Mouse (Mus musculus) embryonic facial prominence, embryonic 15.5 days (tissue): Measurements from ENCODE around the gene Fermt3. TPM values are rescaled to one million over a fixed set of nuclear protein-coding genes. Genes with fewer than 3 reads are reported as not detected.
A peak's percentile ranks its signal among the peaks of the same experiment; 100 is the strongest.
"Not testable (repeated sequence)": the region's sequence is repeated elsewhere in the genome, so short reads cannot be mapped to it uniquely, and the experiment has no call there.

Experiments
- ATAC-seq: fragments of 200-750 bp; cut with Nextera tagmentation; 2 replicates; pipeline ENCODE4 v1.8.0; 2017; ENCODE audit warnings: low read depth, moderate TSS enrichment; ENCODE audit not compliant: insufficient number of reproducible peaks, low FRiP score, low TSS enrichment
- H3K27ac ChIP-seq: fragments of 300-500 bp; sonication (generic); replicated peaks from 2 replicates; pipeline ENCODE4 v1.5.1; 2015; ENCODE audit warnings: mild to moderate bottlenecking, inconsistent platforms
- H3K27me3 ChIP-seq: fragments of 300-500 bp; sonication (generic); 2 replicates; pipeline ENCODE4 v1.6.1; 2015; ENCODE audit warnings: inconsistent platforms
- H3K36me3 ChIP-seq: fragments of 300-500 bp; sonication (generic); 2 replicates; pipeline ENCODE4 v1.6.1; 2015; ENCODE audit warnings: mild to moderate bottlenecking, inconsistent platforms
- H3K4me1 ChIP-seq: fragments of 300-500 bp; sonication (generic); 2 replicates; pipeline ENCODE4 v1.6.1; 2015; ENCODE audit warnings: inconsistent platforms
- H3K4me2 ChIP-seq: fragments of 300-500 bp; sonication (generic); replicated peaks from 2 replicates; pipeline ENCODE4 v1.6.1; 2015; ENCODE audit warnings: mild to moderate bottlenecking, inconsistent platforms
- H3K4me3 ChIP-seq: fragments of 300-500 bp; sonication (generic); replicated peaks from 2 replicates; pipeline ENCODE4 v1.5.1; 2015; ENCODE audit warnings: mild to moderate bottlenecking, inconsistent platforms
- H3K9ac ChIP-seq: fragments of 300-500 bp; sonication (generic); 2 replicates; pipeline ENCODE4 v1.6.1; 2015; ENCODE audit warnings: inconsistent platforms
- H3K9me3 ChIP-seq: fragments of 300-500 bp; sonication (generic); replicated peaks from 2 replicates; pipeline ENCODE4 v1.6.1; 2016; ENCODE audit warnings: inconsistent platforms
- WGBS: fragments of 180-500 bp; shearing (Covaris S2); methylation state at CpG from one replicate; pipeline ENCODE4 v1.1.7; 2015; 5-methylcytosine and 5-hydroxymethylcytosine counted together
- polyA plus RNA-seq: library from polyadenylated mRNA; unstranded; fragments of >200 nt; fragmentation: Nextera tagmentation; extraction: Ambion mirVana; gene quantifications from 2 replicates; pipeline ENCODE4 v1.2.1, GENCODE M21; 2015

The Fermt3 gene
- polyA plus RNA-seq, 1 experiment from 2014 or later = 14.2 TPM

DNA sequence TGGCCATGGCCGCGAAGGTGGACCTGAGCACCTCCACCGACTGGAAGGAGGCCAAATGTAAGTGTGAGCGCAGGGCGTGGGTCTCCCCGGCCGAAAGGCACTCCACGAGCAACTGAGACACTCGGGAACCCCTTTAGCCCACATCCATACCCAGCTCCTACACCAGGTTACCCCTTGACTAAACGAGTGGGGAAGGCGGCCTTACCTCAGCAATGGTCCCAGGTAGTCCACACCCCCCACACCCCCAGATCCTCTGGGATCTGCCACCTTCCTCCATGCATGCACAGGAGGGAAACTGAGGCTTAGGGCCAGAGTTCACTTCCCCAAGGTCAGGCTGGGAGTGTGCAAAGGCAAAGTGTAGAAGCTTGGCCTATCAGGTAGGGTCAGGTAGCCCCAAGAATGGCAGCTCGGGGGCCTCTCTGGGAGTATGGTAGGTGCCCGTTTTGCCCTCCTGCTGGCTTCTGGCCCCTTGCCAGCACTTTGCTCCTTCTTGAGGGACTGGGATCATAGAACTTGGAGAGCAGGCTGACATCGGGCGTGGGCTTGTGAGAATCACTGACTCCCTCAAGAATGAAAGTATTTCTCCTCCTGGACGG lies 38.0 kb upstream of the Fermt3 start:
- H3K4me1 ChIP-seq = peaks cover 34% of the 10 kb centered on the region
- ATAC-seq = peak; percentile 9; the same call in 1 of the 2 replicates
- WGBS = 2% methylated on average over 16 of the region's 16 CpGs
- peak overlapping the region; percentile 59 for H3K9ac ChIP-seq
- H3K36me3 ChIP-seq = no peaks in the 10 kb centered on the region
- H3K27me3 ChIP-seq = no peaks in the 10 kb centered on the region
- no peaks in the 10 kb centered on the region for H3K9me3 ChIP-seq
- peak overlapping the region; percentile 74 for H3K4me3 ChIP-seq
- peak overlapping the region; percentile 72 for H3K27ac ChIP-seq
- H3K4me2 ChIP-seq = peak overlapping the region; percentile 100

GRCm38 (mm10) chr19:7056248-7057087 lies 37.2 kb upstream of the Fermt3 start, which contains the start of gene Macrod1:
Macrod1 (plus strand) TSS chr19:7056810.
- H3K9me3 ChIP-seq = no peaks in the 10 kb centered on the region
- H3K9ac ChIP-seq = peak within 1 kb of the TSS; percentile 59
- H3K36me3 ChIP-seq = no peaks in the 10 kb centered on the region
- peaks cover 34% of the 10 kb centered on the region for H3K4me1 ChIP-seq
- peak within 1 kb of the TSS; percentile 74 for H3K4me3 ChIP-seq
- peak; percentile 75 for ATAC-seq
- WGBS = 1% methylated on average over 67 of the region's 72 CpGs
- H3K4me2 ChIP-seq = peak within 1 kb of the TSS; percentile 100
- peak within 1 kb of the TSS; percentile 72 for H3K27ac ChIP-seq
- H3K27me3 ChIP-seq = no peaks in the 10 kb centered on the region

DNA sequence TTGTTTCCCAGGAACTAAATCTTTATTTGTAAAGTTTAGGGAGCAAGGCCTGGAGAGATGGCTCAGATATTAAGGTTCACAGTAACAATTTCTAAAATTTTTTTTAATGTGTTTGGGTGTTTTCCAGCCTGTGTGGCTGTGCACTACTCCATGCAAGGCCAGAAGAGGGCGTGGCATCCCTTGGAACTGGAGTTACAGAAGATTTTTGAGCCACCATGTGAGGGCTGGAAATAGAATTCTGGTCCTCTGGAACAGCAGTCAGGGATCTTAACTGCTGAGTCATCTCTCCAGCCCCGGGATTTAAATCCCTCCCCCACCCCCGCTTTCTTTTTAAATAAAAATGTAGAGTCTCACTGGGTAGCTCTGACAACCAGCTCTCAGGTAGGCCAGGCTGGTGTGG lies 35.9 kb upstream of the Fermt3 start:
- WGBS = 39% methylated on average over 3 of the region's 3 CpGs
- no peak overlapping the region for H3K9ac ChIP-seq
- H3K4me3 ChIP-seq = no peak overlapping the region
- H3K27me3 ChIP-seq = no peaks in the 10 kb centered on the region
- H3K4me2 ChIP-seq = no peak overlapping the region
- H3K27ac ChIP-seq = no peak overlapping the region; the same call in 1 of the 2 replicates
- no peak for ATAC-seq
- H3K9me3 ChIP-seq = no peaks in the 10 kb centered on the region
- no peaks in the 10 kb centered on the region for H3K36me3 ChIP-seq
- peaks cover 34% of the 10 kb centered on the region for H3K4me1 ChIP-seq

- ATAC-seq = no peak
- H3K27ac ChIP-seq = no peak overlapping the region; the same call in 1 of the 2 replicates
These were observed 35.5 kb upstream of the Fermt3 start for GRCm38 (mm10) chr19:7054772-7055171.

DNA sequence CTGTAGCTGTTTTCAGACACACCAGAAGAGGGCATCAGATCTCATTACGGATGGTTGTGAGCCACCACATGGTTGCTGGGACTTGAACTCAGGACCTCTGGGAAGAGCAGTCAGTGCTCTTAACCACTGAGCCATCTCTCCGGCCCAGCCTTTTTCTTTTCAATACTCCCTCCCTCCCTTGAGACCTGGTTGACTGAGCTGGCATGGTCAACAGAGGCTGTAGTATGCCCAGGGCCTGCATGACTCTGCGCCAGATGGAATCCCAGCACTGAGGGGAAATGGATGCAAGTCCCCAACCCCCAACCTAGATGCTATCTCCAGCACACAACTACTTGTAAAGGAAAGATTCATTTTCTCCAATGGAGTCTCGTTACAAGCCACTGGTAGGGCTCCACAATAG lies 34.1 kb upstream of the Fermt3 start:
- WGBS = 89% methylated on average over 4 of the region's 4 CpGs
- H3K36me3 ChIP-seq, ATAC-seq, H3K27me3 ChIP-seq, H3K9me3 ChIP-seq, H3K27ac ChIP-seq, H3K4me3 ChIP-seq, H3K4me2 ChIP-seq, H3K9ac ChIP-seq: not testable (repeated sequence)
- peaks cover 32% of the 10 kb centered on the region for H3K4me1 ChIP-seq

More at GRCm38 (mm10) chr19:7054772-7055171, 35.5 kb upstream of the Fermt3 start:
- WGBS = 42% methylated on average over 10 of the region's 10 CpGs
- no peaks in the 10 kb centered on the region for H3K36me3 ChIP-seq
- H3K9ac ChIP-seq = no peak overlapping the region
- no peaks in the 10 kb centered on the region for H3K27me3 ChIP-seq
- no peak overlapping the region for H3K4me3 ChIP-seq
- H3K9me3 ChIP-seq = no peaks in the 10 kb centered on the region
- H3K4me2 ChIP-seq = no peak overlapping the region
- peaks cover 34% of the 10 kb centered on the region for H3K4me1 ChIP-seq

DNA sequence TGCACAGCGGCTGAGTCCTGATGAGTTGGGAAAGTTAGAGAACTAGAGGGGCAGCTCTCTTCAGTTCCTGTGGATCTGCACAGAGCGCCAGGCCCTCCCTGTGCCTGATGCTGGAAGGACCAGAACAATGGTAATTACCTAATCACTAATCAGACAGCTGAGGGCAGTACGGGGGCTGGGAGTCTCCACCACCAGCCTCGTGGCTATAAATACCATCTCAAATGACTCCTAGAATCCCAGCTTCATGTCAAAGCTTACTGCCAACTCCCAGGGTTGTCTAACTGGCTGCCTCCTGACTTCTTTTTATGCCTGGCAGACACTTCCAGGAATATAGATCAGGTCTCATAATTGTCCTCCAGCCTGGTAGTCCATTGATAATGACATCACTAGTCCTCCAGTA lies 25.4 kb upstream of the Fermt3 start:
- no peak overlapping the region for H3K4me3 ChIP-seq
- H3K9ac ChIP-seq = no peak overlapping the region

DNA sequence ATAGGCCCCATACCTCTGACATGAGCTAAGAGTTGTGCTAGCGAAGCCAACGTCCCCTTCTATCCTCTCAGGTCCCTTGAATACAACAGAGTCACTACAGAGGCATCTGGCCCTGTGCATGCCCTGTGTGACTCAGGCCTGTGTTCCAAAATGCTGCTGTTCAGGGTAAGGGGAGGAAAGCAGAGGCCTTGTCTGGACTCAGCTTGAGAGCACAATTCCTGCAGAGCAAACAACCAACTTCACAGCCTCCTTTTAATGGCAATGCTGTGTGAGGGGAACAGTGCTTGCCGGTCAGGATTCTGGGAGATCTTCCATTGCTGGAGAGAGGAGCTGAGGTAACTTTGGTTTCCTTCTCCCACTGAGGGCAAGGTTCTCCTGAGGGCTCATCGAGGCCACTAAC lies 25.0 kb upstream of the Fermt3 start:
- Histone ChIP-seq H3K4me1 (peaks cover 5% of the 10 kb centered on the region), H3K4me3 (no peak overlapping the region), H3K9ac (no peak overlapping the region), H3K4me2 (no peak overlapping the region), H3K27ac (no peak overlapping the region), H3K36me3 (no peaks in the 10 kb centered on the region), H3K9me3 (no peaks in the 10 kb centered on the region), H3K27me3 (no peaks in the 10 kb centered on the region)
- 62% methylated on average over 4 of the region's 4 CpGs for WGBS
- ATAC-seq = no peak

More for the DNA sequence above, 25.4 kb upstream of the Fermt3 start:
- H3K4me1 ChIP-seq = peaks cover 5% of the 10 kb centered on the region
- H3K27ac ChIP-seq = no peak overlapping the region
- no peak overlapping the region for H3K4me2 ChIP-seq
- H3K9me3 ChIP-seq = no peaks in the 10 kb centered on the region
- WGBS = 34% methylated on average over 4 of the region's 4 CpGs
- no peaks in the 10 kb centered on the region for H3K36me3 ChIP-seq
- H3K27me3 ChIP-seq = no peaks in the 10 kb centered on the region
- no peak for ATAC-seq

GRCm38 (mm10) chr19:7041171-7041570 lies 21.9 kb upstream of the Fermt3 start:
- Histone ChIP-seq H3K9ac (no peak overlapping the region), H3K4me1 (peaks cover 20% of the 10 kb centered on the region), H3K4me2 (peak overlapping the region; percentile 83; the same call in 1 of the 2 replicates), H3K27ac (no peak overlapping the region), H3K36me3 (no peaks in the 10 kb centered on the region), H3K9me3 (no peaks in the 10 kb centered on the region), H3K27me3 (no peaks in the 10 kb centered on the region), H3K4me3 (peak overlapping the region; percentile 52)
- 89% methylated on average over 2 of the region's 2 CpGs for WGBS
- no peak for ATAC-seq

GRCm38 (mm10) chr19:7040637-7041130 lies 21.4 kb upstream of the Fermt3 start:
- peaks cover 20% of the 10 kb centered on the region for H3K4me1 ChIP-seq
- H3K4me2 ChIP-seq = peak overlapping the region; percentile 83
- peak overlapping the region; percentile 68 for H3K9ac ChIP-seq
- WGBS = 21% methylated on average over 13 of the region's 13 CpGs
- no peak for ATAC-seq
- H3K36me3 ChIP-seq = peaks cover 2% of the 10 kb centered on the region; the same call in 1 of the 2 replicates
- no peaks in the 10 kb centered on the region for H3K27me3 ChIP-seq
- H3K9me3 ChIP-seq = no peaks in the 10 kb centered on the region
- H3K27ac ChIP-seq = peak overlapping the region; percentile 94
- peak overlapping the region; percentile 52 for H3K4me3 ChIP-seq

GRCm38 (mm10) chr19:7039841-7040636 lies 20.8 kb upstream of the Fermt3 start, which contains the start of gene Stip1:
Stip1 (minus strand) TSS chr19:7039967.
- H3K27ac ChIP-seq = peak within 1 kb of the TSS; percentile 94
- H3K27me3 ChIP-seq = no peaks in the 10 kb centered on the region
- peaks cover 20% of the 10 kb centered on the region for H3K4me1 ChIP-seq
- WGBS = under 1% methylated on average over 49 of the region's 49 CpGs
- peak within 1 kb of the TSS; percentile 83 for H3K4me3 ChIP-seq
- ATAC-seq = peak; percentile 99
- H3K9me3 ChIP-seq = no peaks in the 10 kb centered on the region
- peak within 1 kb of the TSS; percentile 83 for H3K4me2 ChIP-seq
- H3K36me3 ChIP-seq = peaks cover 8% of the 10 kb centered on the region; the same call in 1 of the 2 replicates
- H3K9ac ChIP-seq = peak within 1 kb of the TSS; percentile 73
